Mouse (Mus musculus): ENCODE measurements at regions not wholly inside any gene's neighbourhood (a gene's known extent, or its start where the extent isn't known, plus 50 kb on each side); places are given as distances from the start of the nearest gene placed in this dataset.
"Not testable (repeated sequence)": the region's sequence is repeated elsewhere in the genome, so short reads cannot be mapped to it uniquely, and the experiment has no call there.

DNA sequence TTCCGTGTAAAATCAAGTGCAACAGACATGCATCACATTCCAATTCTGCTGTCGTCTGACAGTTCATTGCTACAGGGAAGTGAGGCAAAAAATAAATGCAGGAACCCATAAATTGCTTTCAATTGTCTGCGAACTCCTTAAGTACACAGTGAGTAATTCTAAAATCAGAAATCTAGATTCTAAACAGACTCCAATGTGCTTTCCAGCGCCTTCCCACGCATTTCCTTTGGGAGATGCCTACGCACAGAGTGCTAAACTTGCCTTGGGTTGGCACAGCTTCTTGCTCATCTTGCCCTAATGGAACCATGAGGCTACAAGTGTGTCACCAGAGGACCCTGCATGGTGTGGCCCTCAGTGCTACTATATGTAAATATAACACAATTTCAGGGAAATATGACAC lies 212.6 kb downstream of the Samd5 start:
- no peak for DNase-seq (ENCODE audit: low spot score)

DNA sequence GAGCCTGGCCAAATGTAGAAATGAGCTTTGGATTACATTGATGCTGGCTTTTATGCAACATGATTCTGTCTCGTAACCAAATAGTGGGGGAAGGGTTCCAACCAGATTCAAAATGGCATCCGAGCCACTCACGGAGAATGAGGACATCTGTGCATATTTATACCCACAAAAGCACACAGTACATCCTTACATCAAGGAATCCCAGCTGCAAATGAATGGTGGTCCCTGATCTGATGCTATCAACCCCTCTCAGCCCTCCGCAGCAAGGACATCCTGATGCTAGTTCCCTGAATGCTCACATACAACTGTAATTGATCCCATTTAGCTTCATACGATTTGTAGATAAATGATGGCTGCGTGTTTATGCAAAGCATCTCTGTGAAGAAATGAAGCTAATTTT lies 215.9 kb downstream of the Samd5 start:
- no peak for DNase-seq (ENCODE audit: low spot score)

DNA sequence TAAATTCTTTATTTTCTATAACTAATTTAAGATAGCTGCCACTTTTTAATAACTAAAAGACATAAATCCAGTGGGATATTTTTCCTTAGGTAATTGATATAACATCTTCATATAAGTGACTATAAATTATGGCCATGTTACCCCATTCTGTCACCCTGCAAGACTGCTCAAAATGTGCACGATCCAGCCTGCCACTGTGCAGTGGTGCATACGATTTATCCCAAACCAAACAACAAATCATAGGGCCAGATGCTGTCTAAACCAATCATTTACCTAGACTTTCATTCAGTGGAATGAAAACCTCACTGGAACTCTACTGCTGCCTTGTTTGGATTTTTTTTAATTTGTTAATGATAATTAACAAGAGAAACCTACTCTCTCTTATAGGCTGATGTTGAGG lies 216.5 kb downstream of the Samd5 start:
- no peak for DNase-seq (ENCODE audit: low spot score)

DNA sequence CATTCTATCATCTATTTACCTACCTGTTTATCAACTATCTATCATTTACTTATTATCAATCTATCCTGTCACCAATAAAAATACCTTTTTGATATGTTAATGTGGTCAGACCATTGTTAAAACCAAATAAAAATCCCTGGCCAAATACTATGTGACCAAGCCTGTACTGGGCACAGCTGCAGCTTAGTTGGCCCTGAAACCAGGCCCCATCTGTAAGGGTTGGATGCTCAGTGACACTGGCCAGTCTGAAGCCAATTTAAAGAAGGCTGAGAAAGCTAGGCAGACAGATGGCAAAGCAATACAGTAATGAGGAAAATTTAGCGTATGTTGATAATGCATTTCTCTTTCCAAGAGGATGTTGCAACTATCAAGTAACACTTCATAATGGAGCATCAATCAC lies 217.8 kb downstream of the Samd5 start:
- no peak for DNase-seq (ENCODE audit: low spot score)

DNA sequence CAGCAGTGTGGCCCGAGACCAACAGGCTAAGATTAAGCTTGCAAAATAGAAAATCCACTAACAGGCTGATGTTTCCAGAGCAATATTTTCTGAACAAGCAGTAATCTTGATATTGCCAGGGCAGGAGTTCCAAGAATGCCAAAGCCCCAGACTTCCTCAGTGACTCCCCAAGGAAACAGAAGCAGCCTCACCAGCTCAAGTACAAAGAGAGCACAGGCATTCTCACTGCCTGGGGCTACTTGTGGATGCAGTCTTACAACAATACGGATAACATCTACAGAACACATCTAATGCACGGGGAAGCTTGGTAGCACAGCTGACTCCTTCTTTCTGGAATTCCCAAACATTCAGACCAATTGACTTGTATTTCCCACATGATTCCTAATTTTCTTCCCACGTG lies 235.9 kb downstream of the Samd5 start:
- no peak for DNase-seq (ENCODE audit: low spot score)

DNA sequence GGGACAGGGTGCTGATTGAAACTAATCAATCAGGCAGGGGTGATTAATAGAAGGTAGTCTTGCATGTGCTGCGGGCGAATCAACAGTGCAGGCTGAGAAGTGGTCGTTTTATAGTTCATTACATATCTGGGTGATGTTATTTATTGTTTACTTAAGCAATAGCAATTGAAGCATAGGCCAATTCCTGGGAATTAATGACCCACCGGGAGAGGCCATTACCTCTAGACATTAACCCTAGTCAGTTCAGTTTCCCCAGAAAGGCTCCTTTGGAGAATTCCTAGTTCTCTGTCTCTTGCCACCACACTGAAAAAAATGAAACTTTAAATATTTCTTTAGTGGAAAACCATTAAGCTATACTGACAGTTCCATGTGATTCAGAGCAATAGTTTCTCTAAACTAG lies 236.6 kb downstream of the Samd5 start:
- DNase-seq (ENCODE audit: low spot score) = no peak

DNA sequence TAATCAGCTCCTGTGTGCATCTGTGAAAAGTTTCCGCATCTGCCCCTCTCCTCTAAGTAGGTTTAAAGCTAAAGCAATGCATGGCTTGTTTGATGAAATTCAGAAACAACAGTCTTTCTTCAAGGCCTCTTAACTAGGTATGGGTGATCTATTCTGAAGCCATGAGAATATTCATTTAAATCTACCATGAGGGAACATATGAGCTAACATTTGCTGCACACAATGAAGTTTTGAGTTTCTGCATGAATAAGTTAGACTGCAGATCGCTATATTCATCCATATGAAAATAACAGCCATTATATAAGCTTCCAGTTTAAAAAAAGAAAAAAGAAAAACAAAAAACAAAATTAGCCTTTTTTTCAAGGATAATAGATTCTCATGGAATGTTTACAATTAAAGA lies 245.9 kb downstream of the Samd5 start:
- no peak for DNase-seq (ENCODE audit: low spot score)

DNA sequence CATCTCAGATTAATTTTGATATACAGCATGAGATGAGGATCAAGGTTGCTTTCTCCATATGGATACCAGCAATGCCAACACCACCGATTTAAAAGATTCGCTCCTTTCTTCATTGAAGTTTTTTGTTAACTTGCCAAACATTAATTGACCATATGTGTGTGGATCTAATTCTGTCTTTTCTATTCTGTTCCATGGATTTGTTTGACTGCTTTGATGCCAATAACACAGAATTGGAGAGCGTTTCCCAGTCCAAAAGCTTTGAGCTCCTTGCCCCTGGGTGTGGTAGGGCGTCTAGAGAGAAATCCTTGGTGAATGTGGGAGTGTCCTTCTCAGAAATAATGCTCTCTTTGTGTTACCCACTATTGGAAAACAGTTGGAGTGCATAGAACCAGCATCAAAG lies 254.3 kb downstream of the Samd5 start:
- DNase-seq (ENCODE audit: low spot score) = no peak

DNA sequence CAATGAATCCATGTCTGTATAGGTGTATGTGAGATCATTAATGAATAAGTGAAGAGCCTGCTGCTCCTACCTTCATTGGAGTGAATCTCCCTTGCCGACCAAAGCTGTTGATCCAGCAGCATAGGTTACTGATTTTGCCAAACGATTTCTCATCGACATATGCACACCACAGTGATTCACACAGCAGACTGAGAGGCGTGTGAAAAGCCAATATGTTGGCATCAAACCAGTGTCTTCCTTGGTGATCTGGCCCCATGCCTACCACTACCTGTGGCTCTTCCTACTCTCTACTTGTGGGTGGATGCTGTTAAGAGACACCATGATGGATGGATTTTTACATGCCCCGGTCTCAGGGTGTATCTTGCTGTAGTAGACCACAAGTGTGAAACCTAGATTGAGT lies 258.3 kb downstream of the Samd5 start:
- DNase-seq (ENCODE audit: low spot score) = no peak

DNA sequence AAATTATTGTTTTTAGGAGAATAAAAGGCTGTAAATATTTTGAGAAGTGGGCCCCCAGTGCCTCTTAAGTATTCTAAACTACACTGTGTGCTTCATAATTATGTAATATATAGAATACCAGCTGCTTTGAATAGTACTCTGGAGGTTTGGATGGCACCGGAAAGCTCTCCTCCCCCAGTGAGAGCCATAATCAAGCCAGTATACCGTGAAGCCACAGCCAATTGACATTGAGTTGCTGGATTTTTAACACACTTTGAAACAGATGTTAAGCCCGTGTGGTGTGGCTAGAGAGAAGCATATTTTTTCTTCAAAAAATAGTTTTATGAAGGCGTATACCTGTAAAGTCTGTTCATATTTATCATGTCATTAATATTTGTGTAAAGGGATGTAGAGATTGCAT lies 268.9 kb downstream of the Samd5 start:
- no peak for DNase-seq (ENCODE audit: low spot score)

DNA sequence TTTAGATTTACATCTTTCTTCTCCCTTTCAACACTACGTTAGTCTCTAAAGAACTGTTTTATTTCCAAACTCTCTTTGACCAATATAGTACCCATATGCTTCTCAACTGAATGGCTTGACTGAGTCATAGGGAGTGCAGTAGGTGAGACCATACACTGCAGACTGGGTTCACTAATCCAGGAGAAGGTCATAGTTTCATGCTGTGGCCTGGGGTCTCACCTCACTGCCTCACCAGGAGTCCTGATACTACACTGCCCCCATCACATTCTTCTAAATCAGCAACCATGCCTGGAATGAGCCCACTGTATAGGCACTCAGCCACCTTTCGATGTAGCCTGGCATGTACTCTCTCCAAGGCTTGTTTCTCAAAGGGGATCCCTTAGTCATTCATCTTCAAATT lies 269.6 kb downstream of the Samd5 start:
- no peak for DNase-seq (ENCODE audit: low spot score)

DNA sequence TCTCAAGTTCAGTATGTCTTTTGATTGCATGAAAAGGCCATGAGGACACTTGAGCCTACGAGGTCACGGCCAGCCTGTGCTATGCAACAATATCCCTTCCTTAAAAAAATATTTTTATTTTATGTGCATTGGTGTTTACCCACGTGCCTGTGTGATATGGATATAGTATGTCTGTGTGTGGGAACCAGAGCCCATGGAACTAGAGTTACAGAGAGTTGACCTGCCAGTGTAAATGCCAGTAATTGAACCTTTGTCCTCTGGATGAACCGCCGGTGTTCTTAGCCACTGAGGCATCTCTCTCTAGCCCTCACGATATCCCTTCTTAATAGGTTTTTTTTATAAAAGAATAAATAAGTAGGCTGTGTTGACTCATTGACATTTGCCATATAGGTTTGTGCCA lies 270.0 kb downstream of the Samd5 start:
- no peak for DNase-seq (ENCODE audit: low spot score)

DNA sequence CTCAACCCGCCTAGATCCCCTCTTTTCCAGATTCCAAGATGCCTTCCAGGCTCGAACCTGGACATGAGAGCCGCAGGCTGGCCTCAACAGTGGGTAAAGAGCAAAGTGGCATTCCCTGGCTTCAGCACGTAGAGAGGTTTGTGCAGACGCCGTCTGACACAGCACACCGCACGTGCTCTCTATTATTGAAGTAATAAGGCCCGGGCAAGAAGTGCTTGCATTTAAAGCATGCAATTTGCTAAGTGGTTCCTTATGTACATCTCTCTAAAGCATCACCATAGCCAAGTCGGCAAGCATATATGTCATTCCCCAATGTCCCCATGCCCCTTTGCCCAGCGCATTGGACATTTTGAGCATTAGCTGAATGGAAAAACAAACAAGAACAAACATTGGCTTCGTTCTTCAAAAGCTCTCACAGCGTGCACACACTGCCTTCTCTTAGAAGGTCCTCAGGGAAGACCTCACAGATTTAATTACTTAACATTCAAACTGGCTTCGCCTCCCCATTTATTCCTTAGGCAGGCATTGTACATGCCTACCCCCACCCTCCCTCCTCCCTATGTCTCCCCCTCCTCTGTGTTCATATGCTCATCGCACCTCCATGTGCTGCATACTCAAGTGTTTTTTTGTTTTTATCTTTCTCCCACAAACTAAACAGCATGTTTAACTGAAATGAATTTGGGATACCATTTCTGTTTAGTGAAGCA lies 273.9 kb downstream of the Samd5 start:
- DNase-seq (ENCODE audit: low spot score) = no peak

DNA sequence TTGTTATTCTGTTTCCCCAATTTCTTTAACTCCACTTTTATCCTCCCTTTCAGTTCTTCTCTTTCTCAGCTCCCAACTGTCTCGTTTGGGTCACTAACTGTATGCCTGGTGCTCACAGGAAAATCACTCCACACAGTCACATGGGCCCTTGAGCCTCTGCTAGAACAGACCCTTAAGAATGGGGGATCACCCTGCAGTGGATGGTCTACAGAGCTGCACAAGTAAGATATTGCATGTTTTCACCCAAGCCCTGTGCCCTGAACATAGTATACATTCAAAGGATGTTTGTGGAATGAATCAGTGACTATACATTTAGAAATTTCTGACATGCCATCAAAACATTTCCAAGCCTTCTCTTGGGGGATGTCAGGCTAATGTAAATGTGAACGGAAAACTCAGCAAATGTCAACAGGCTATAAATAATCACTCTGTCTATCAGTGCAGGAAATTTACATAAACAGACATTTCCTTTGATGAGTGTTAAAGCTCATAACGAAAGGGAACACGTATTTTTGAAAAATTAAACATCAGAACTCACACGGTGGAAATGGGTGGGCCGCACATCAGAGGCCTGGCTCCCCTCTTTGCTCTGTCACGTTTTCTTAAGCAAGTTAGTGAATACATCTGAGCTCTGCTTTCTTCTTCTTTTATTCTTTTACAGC lies 297.4 kb downstream of the Samd5 start:
- no peak for DNase-seq (ENCODE audit: low spot score)

DNA sequence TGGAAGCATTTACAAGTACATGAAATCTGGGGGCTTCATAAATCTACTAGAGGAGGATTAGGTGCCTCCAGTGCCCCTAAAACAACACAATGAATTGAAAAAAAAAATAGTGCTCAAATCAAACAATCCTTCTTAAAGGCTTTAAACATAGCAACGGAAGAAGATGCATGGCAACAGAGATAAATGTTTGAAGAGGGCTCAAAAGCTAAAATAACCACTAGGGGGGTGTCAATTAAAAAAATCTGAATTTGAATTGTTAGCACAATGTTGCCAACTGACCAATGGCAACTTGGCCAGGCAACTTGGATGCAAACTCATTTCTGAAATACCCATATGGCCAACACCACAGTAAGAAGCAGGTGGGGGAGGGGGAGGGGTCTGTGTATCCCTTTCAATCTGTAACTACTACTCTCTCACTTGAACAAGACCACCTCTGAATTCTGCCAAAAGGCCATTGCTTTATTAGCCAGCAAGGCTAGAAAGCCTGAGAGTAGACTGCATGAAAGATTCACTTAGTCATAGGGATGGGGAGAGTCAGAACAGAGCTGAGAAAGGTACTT lies 312.6 kb downstream of the Samd5 start:
- DNase-seq (ENCODE audit: low spot score) = no peak

DNA sequence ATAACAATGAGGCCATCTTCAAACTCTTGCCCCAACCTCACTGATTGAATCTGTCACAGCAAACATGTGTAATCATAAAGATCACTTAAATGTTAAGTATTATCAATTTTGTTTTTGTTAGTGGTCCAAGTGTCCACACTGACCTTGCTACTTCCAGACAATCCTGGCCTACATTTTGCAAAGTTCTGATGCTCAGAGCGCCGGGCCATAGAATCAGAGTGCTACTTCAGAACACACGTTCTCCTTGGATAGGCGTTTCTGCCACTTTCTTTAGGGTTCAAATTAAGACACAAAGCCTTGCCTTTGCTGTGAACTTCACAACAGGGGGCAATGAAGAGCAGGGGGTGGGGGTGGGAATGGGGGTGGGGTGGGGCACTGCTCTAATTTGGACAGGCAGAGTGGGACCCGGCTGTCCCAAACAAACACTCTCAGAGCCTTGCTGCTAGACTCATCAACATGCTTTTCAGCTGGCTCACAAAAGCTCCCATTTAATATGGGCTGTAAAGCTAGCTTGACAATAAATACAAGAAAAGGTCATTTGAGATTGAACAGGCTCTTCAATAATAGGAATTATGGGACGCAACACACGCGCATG lies 336.7 kb downstream of the Samd5 start:
- no peak for DNase-seq (ENCODE audit: low spot score)

DNA sequence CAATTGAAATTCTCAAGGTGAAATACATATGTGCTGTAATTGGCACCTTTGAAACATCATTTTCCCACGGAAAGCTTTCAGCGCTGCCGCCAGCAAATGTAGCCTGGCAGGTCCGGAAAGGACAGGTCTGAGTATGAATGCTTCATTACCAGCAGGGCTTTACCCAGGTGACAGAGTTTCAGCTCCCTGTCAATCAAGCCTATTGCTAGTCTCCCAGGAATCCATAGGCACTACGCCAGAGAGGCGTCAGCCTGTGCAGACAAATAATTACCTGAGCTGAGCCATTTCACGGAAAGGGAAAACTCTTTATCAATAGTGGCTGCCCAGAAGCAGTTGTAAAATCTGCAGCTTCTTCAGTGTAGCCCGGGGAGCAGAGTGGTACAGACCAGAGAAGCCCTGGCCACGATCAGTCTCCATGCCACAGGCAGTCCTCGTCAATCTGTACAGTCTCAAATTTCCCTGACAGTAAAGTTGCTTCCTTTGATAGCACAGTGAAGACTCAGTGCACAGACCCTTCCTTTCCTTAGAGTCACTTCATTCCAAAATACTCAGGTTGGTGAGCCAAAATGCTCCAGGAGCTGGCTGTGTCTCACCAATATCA lies 340.7 kb downstream of the Samd5 start:
- no peak for DNase-seq (ENCODE audit: low spot score)

DNA sequence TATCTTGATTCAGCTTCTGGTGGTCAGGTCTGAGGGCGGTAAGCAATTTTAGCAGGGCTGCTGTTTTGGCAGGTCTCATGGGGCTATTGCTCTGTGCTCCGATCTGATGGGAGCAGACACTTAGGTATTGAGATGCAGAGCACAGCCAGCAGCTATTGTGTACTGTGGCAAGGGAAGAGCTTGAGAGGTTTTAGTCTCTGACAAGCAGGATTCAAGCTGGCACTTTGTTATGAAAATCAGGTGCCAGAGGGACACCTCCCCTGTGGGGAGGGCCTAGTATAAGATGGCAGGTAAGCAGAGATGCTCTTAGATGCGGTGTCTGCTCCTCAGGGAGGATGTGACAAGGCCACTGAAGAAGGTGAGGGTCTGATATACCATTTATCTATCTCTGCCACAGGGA lies 343.3 kb downstream of the Samd5 start:
- no peak for DNase-seq (ENCODE audit: low spot score)

DNA sequence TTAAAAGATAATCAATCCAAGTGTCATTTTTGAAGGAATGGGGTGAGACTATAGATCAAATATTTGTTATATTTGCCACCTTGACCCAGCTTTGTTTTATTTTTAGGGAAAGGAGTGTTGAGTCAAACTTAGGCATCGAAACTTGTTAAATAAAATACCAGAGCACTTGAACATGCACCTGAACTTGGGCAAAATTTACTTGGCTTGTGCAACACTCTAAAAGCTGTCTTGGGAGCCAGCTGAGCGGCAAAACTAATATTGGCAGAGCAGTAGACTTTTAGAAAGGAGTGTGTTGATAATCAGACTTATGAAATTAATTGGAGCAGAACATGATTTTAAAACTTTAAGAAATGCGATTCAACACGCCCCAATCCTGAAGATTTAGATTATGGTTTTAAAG lies 346.7 kb downstream of the Samd5 start:
- DNase-seq (ENCODE audit: low spot score) = no peak

DNA sequence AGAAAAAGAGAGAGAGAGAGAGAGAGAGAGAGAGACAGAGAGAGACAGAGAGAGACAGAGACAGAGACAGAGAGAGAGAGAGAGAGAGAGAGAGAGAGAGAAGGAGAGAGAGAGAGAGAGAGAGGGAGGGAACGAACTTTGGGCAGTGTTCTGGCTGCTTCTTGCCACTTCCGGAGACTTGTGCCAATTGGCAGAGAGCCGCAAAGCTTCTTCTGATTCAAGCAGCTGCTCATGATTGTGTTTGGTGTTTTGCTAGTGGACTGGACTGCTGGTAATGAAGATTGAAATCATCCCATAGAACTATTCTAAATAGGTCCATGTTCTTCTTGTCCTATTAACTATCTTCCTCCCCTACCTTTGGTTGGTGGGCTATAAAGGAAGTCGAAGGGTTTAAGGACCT lies 347.1 kb downstream of the Samd5 start:
- DNase-seq (ENCODE audit: low spot score) = not testable (repeated sequence)

DNA sequence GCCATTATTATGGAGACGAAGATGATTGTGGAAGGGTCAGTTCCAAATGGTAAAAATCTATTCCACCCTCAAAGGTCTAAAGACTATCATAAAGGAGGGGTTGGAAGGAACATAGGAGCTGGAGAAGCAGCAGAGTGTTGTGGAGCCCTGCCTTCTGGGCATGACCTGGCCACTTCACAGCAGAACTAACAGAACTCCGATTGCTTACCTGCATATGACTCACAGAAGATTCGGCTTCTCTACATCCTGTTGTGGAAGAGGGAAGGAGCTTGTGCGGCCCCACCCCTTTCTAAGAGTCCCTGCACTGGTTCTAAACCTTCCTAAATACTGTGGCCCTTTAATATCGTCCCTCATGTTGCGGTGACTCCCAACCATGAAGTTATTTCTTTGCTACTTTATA lies 362.7 kb downstream of the Samd5 start:
- no peak for DNase-seq (ENCODE audit: low spot score)

DNA sequence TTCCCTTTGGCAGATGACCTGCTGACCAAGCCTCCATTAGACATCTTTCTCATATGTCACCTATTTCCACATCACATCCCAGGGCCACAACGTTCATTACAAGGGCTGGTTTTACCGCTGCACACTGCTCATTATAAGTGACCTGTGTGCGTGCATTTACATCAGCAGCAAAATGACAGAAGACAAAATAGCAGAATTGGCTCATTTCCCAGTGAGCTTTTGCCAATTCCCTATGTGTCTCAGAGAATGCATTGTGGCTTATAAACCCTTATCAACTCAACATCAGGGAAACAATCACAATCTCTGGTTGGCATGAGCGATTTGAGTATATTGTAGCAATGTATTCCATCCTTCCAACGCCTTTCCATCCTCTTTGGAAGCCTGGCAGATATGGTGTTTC lies 364.7 kb downstream of the Samd5 start:
- DNase-seq (ENCODE audit: low spot score) = no peak

DNA sequence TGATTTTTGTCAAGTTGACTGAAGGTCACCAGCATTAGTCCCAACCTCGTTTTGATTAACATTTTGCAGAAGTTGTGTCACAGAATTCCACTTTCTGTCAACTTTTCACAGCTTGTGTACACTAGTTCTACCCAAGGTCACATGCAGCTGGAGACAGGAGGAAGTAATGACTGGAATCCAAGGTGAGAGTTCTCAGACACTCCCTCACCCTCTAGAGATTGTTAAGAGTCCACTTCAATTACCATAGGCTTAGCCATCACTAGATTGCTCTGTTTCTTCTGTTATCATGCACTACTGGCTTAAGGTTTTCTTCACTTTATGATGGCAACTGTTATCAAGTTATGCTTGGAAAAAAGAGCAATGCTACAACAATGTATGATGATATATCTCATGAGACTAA lies 379.0 kb downstream of the Samd5 start:
- no peak for DNase-seq (ENCODE audit: low spot score)
